Mouse (Mus musculus): Measurements from ENCODE around the gene Cym. TPM values are rescaled to one million over a fixed set of nuclear protein-coding genes. Genes with fewer than 3 reads are reported as not detected.

Gene Cym
- total RNA-seq, 2 experiments from 2014 or later: not detected

DNA sequence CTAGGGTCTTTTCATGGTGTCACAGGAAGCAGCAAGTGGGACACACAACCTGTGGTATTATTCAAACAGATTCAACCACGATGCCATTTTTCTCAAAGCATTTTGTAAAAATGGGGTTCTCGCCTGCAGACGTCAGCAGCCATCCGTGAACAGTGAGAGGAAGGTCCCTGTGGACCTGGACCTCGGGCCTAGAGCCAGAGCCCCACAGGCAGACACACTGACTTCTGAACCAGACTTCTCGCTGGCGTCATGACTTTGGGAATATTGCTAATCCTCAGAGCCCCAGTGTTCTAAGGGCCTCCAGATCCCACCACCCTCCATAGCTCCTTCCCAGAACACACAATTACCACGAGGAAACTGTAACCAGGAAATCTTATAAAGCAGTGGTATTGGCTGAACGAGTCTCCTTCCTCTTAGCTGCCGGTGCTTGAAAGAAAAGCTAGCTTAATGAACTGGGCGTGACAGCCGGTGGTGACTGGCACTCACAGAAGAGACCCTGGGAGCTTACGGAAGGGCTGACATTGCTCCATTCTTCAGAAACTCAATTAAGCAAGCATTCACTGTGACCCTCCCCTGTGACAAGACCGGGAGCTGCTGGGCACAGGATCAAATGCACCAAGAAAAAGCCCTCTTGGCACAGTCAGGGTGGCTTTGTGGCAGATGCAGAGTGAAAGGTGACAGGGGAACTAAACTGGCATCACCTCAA is 20.0 kb upstream of the Cym start:
- intact Hi-C loops (cut with DNase I): loop anchor here (5.0 kb wide), 1 partner anchor 111 kb away; no protein-coding TSS in a partner anchor
- Histone ChIP-seq H3K27ac (no peak overlapping the region), H3K4me3 (no peak overlapping the region)
- TF ChIP-seq CTCF (IDR thresholded peaks at IDR 0.05): no peak
- no peak for DNase-seq (ENCODE audit: extremely low spot score in 1 of 2, low spot score in 2 of 2)

DNA sequence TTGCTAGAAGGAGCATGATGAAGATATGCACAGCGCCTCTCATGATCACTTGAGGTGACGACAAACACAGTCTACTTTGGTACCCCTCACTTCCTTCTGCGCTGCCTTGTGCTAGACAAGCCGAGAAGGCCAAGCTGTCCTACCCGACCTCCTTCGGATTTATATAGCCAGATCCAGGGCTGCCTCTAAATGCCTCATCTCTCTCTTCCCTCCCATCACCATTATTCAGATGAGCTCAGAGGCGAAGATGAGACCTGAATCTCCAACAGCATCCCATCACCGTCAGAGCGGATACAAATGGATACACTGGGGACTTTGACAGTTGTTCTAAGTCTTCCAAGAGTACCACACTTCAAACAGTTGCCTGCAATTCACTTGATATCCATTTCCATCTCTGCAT is 18.1 kb upstream of the Cym start, which contains the start of gene Prok1:
Gene Prok1 (minus strand): TSS at position 101 of the 400 bp plus-strand sequence.
- Histone ChIP-seq H3K4me3 (no peak within 1 kb of the TSS), H3K27ac (no peak within 1 kb of the TSS)
- no peak for DNase-seq (ENCODE audit: extremely low spot score in 1 of 2, low spot score in 2 of 2)
- intact Hi-C loops (cut with DNase I): loop anchor here (5.0 to 10.0 kb wide), 3 partner anchors 113 to 365 kb away; no protein-coding TSS in a partner anchor
- no peak for TF ChIP-seq CTCF (IDR thresholded peaks at IDR 0.05)

DNA sequence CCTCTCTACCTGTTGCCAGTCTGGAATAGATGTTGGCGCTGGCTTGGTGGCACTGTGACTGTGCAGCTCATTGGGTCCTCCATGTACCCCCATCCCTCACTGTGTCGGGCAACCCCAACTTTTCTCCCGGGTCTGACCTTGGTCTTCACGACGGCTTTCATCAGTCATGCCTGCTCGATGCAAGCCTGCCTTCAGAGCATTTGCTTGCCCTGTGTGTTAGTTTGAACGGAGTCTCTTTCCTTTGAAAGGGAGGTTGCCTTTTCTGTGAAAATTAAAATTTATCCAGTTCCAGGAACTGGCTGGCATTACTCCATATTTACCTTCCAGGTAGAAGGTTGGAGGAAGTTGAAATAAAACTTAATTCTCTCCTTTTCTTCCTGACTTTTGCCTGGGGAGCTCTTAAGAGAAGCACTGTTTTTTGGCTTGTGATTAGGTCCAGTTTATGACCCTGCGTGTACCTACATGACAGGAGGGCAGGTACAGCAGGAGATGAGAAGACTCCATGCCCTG is 17.0 kb upstream of the Cym start:
- Histone ChIP-seq H3K27ac (no peak overlapping the region), H3K4me3 (no peak overlapping the region)
- intact Hi-C loops (cut with DNase I): loop anchor here (10.0 kb wide), 2 partner anchors 336 to 366 kb away; no protein-coding TSS in a partner anchor
- no peak for DNase-seq (ENCODE audit: extremely low spot score in 1 of 2, low spot score in 2 of 2)
- TF ChIP-seq CTCF (IDR thresholded peaks at IDR 0.05): no peak

DNA sequence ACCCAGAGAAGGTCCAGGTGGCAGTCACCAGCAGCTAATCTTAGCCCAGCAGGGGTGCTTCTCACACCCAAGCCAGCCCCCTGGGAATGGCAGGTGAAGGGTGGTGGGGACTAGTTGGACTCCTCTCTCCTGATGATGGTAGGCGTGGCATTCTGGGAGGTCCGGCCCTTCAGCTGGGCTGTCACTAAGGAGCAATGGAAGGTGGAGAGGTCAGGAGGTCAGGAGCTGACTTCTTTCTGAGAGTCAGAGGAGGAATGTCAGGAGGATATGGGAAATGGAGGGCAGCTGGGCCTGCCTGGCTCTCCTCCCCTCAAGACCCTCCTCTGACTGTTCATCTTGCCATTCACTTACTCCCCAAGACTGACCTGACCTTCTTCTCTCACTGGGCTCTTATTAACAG is 16.5 kb upstream of the Cym start:
- intact Hi-C loops (cut with DNase I): loop anchor here (10.0 kb wide), 2 partner anchors 337 to 367 kb away; no protein-coding TSS in a partner anchor
- no peak overlapping the region for H3K4me3 ChIP-seq
- DNase-seq (ENCODE audit: extremely low spot score in 1 of 2, low spot score in 2 of 2): no peak
- no peak overlapping the region for H3K27ac ChIP-seq
- TF ChIP-seq CTCF (IDR thresholded peaks at IDR 0.05): no peak

DNA sequence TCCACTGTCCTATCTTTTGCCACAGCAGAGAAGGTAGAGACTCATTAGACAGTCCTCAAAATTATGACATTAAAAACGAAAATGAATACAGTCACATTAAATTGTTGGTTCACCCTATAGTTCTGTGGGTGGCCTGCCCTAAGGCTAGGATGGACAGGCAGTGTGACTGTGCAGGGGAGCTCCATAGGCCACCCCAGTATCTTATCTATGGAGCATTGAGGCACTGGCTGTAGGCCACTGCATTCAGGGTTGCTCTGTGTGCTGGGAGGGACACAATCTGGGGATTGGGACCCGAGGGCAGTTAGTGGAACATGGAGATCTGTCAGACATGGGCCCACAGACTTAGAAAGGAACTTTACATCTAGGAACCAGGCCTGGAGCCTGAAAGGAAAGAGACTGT is 12.4 kb upstream of the Cym start:
- Histone ChIP-seq H3K27ac (no peak overlapping the region), H3K4me3 (no peak overlapping the region)
- no peak for TF ChIP-seq CTCF (IDR thresholded peaks at IDR 0.05)
- intact Hi-C loops (cut with DNase I): loop anchor here (1.0 to 10.0 kb wide), 5 partner anchors 40 to 371 kb away; partner anchors contain the start of gene Rbm15
- no peak for DNase-seq (ENCODE audit: extremely low spot score in 1 of 2, low spot score in 2 of 2)

DNA sequence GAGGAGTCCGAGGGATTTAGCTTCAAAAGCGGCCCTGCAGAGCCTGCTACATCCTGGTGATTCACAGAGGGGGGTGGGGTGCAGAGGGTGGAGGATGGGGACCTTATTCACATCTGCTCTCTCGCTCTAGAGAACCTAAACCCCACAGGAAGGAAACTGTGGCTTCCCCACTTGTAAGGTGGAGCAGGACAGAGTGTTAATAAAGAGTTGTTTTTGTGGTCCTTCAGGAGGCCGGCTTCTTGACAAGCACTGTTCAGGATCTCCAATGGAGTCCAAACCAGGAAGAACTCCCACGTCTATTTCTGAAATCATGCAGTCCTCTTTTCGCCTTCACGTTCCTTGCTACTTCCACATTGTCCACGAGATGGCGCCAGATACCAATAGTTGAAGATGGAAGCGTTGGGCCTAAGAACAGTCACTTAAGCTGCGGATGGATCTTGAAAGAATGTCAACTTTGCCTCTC is 11.8 kb upstream of the Cym start:
- DNase-seq (ENCODE audit: extremely low spot score in 1 of 2, low spot score in 2 of 2): peak; percentile 85 to 91
- Histone ChIP-seq H3K27ac (peak overlapping the region; percentile 85), H3K4me3 (peak overlapping the region; percentile 29)
- intact Hi-C loops (cut with DNase I): loop anchor here (1.0 to 10.0 kb wide), 5 partner anchors 41 to 371 kb away; partner anchors contain the start of gene Rbm15
- peak; percentile 89 for TF ChIP-seq CTCF (IDR thresholded peaks at IDR 0.05)

DNA sequence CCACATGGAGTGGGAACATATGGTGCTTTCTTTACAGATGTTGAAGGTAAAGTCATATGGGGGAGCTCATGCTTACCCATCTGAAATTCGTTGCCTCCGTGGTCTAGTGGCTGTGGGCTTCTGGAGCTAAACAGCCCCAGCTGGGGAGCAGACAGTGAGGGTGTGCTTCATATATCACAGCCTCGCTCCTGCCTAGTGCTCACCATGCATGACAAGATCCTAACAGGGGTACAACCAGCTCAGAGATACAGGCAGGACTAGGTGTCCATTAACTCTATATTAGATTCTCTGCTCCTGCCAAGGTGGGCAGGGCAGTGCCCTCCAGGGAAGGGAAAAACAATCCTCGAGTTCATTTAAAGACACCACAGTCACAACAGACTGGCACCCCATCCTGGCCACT is 9.7 kb upstream of the Cym start:
- no peak overlapping the region for H3K4me3 ChIP-seq
- no peak overlapping the region for H3K27ac ChIP-seq
- intact Hi-C loops (cut with DNase I): loop anchor here (5.0 to 10.0 kb wide), 3 partner anchors 101 to 374 kb away; partner anchors contain the start of gene Rbm15
- TF ChIP-seq CTCF (IDR thresholded peaks at IDR 0.05): no peak
- DNase-seq (ENCODE audit: extremely low spot score in 1 of 2, low spot score in 2 of 2): no peak

DNA sequence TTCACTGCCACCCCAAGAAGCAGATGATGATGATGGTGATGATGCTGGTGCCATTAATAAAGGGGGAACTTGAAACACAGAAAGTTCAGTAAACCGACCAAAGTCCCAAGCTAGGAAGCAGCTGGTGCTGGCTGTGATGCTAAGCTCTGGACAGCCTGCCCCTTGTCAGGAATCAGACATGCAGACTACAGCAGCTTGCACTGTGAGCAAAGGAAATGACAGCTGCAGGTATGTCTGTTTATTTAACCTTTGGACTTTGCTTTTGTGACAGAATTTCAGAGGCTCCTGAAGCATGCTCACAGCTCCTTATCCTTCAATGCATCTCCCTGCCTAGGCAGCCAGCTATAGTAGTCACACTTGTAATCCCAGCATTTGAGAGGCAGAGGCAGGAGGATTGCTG is 9.0 kb upstream of the Cym start, which contains the start of gene A630076J17Rik:
Gene A630076J17Rik (plus strand): TSS at position 88 of the 400 bp plus-strand sequence.
- TF ChIP-seq CTCF (IDR thresholded peaks at IDR 0.05): no peak
- H3K27ac ChIP-seq: no peak within 1 kb of the TSS
- intact Hi-C loops (cut with DNase I): loop anchor here (5.0 to 10.0 kb wide), 3 partner anchors 102 to 374 kb away; partner anchors contain the start of gene Rbm15
- no peak within 1 kb of the TSS for H3K4me3 ChIP-seq
- DNase-seq (ENCODE audit: extremely low spot score in 1 of 2, low spot score in 2 of 2): no peak

DNA sequence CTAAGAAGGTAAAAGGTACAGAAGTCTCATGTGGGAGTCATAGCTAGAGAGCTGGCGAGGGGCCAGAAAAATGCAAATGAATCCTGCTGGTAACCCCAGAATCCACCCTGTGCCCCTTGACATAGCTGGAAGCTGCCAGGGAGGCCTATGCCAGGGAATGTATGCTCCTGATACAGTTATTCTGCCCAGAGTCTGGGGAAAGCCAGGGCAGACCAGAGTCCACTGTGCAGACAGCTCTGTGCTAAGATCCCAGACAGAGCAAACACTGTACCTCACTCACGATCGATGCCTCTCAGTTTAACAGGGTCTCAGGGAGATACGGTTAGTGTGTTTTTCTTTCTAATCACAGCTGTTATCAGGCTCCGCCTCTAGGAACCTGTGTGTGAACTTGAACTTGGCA is 8.3 kb upstream of the Cym start:
- DNase-seq (ENCODE audit: extremely low spot score in 1 of 2, low spot score in 2 of 2): no peak
- no peak overlapping the region for H3K4me3 ChIP-seq
- TF ChIP-seq CTCF (IDR thresholded peaks at IDR 0.05): no peak
- no peak overlapping the region for H3K27ac ChIP-seq
- intact Hi-C loops (cut with DNase I): loop anchor here (5.0 to 10.0 kb wide), 3 partner anchors 102 to 375 kb away; partner anchors contain the start of gene Rbm15

DNA sequence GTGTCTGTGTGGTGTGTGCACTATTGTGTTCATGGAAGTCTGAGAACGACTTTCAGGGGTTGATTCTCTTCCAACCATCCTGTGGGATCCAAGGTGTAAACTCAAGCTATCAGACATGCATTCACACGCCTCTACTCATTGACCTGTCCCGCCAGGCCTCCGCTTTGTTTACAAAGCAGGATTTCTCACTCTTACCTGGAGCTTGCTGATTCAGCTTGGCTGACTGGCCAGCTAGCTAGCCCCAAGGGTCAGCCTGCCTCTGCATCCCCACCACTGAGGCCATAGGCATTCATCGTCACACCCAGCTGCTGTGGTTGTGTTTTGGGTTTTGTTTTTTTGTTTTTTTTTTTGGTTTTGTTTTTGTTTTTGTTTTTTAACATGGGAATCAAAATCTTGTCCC is 7.7 kb upstream of the Cym start:
- Histone ChIP-seq H3K27ac (no peak overlapping the region), H3K4me3 (no peak overlapping the region)
- no peak for DNase-seq (ENCODE audit: extremely low spot score in 1 of 2, low spot score in 2 of 2)
- intact Hi-C loops (cut with DNase I): no loop called here
- no peak for TF ChIP-seq CTCF (IDR thresholded peaks at IDR 0.05)

DNA sequence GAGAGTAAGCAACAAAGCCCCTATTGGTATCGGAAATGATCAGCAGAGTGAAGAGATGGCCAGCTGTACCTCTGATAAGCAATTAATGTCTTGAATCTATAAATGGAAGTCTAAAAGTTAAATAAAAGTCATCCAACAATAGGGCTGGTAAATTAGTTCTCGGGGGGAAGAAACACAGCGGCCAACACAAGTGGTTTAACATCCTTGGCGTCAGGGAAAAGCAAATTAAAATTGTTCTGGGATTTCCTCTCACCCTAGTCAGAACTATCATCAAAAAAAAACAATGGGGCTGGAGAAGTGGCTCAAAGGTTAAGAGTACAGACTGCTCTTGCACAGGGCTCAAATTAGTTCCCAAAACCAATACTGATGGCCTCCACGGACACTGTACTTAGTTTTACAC is 4.3 kb upstream of the Cym start:
- intact Hi-C loops (cut with DNase I): no loop called here
- Histone ChIP-seq H3K4me3 (no peak overlapping the region), H3K27ac (no peak overlapping the region)
- no peak for TF ChIP-seq CTCF (IDR thresholded peaks at IDR 0.05)
- DNase-seq (ENCODE audit: extremely low spot score in 1 of 2, low spot score in 2 of 2): no peak

DNA sequence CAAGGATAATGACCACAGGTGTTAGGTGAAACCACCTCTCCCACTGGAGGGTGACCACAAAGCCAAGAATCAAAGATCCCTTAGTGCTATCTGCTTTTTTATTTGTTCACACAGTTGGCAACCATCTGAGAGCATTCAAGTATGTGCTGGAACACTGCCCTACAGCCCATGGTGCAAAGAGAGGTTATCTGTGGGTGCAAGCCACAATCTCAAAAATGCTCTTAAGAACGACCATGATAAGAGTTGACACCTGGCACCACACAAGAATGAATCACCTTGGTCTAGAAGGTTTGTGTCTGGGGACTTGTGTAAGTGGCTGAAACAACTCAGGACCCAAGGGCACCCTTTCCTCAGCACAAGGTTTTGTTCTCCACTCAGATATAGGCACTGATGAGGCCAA is 1.7 kb upstream of the Cym start:
- no peak for TF ChIP-seq CTCF (IDR thresholded peaks at IDR 0.05)
- no peak overlapping the region for H3K4me3 ChIP-seq
- H3K27ac ChIP-seq: no peak overlapping the region
- DNase-seq (ENCODE audit: extremely low spot score in 1 of 2, low spot score in 2 of 2): no peak
- intact Hi-C loops (cut with DNase I): no loop called here

All from left cerebral cortex, adult 2 months (tissue).